Mouse (Mus musculus): Measurements from ENCODE around the gene Hsd17b12.

Gene Hsd17b12

DNA sequence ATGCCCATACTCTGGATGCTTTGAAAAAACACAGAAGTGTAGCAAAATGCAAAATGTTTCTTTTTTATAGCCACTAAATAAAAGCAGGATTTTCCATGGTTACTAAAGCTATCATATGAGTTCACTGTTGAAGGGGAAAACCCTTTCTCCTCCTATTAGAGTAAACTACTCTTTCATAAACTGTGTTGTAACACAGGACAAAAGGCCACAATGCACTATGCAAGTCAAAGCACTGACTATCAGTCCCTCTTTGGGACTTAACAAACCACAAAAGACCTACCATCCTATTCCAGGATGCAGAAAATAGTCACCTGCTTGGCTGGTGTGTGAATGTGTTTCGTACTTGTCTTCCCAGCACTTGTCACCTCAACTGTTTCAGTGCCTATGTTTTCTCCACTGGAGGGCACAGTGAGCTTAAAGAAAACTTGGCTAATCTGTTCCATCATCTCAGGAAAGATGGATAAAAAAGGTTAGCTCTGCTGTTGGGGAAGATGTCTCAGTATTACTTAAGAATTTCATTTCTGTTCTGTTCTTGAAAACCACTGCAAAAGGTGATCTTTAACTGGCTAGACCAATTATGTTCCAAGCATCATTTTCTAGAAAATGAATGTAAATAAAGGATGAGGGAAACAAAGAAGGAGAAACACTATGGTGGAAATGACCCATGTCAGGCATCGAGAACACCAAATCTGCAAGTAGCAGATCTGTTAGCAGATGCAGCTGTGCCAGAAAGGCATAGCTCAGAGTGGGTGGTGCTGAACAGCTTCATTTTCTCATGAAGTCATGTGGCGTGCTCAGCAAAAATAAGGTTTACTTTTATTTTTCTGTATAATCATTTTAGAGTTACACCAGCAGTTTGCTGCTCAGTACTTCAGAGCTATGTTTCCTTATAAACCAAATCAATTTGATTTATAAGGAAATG lies 19.0 kb downstream of the Hsd17b12 start:
- no peak for DNase-seq (ENCODE audit: low read depth, low spot score)
- H3K36me3 ChIP-seq (ENCODE audit: control insufficient read depth, insufficient read depth, low read length, poor library complexity, severe bottlenecking), result no peaks in the 10 kb centered on the region
- no peaks in the 10 kb centered on the region for H3K27me3 ChIP-seq (ENCODE audit: control insufficient read depth, insufficient read depth, low read length, poor library complexity, severe bottlenecking)

DNA sequence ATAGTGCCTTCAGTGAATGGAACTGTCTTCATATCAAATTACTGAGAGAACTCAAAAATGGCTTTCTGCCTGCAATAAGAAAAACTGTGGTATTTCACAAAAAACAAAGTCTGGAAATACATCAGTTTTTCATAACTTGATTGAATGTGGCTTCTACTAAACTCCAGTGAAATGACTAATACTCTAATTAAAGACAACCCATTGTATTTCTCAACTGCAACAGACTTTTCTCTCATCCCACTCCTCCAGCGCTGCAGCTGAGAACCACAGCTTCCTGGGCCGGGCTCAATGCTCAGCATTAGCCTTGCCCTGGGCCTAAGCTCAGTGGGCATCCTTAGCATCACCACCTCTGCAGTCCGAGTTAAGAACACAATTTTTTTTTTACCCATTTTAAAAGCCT lies 20.9 kb downstream of the Hsd17b12 start:
- H3K27me3 ChIP-seq (ENCODE audit: control insufficient read depth, insufficient read depth, low read length, poor library complexity, severe bottlenecking), result no peaks in the 10 kb centered on the region
- no peaks in the 10 kb centered on the region for H3K36me3 ChIP-seq (ENCODE audit: control insufficient read depth, insufficient read depth, low read length, poor library complexity, severe bottlenecking)
- DNase-seq (ENCODE audit: low read depth, low spot score), result no peak

DNA sequence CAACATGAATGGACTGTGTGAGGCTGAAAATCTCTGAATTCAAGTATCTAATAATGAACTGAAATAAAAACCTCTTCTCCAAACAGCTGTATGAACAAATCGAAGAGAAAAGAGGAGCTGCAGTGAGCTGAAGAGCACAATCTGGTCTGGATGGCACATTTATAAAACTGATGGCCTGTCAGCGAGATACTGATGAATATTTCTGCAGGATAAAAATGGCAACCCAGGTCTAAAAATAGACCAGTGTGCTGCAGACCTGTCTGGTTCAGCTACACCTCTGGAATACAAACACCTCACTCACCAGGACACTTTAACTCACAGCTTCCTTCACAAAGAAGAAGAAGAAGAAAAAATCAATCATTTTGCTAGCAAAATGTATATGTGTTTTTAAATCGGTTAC lies 29.3 kb downstream of the Hsd17b12 start:
- DNase-seq (ENCODE audit: low read depth, low spot score), result no peak
- no peaks in the 10 kb centered on the region for H3K36me3 ChIP-seq (ENCODE audit: control insufficient read depth, insufficient read depth, low read length, poor library complexity, severe bottlenecking)
- H3K27me3 ChIP-seq (ENCODE audit: control insufficient read depth, insufficient read depth, low read length, poor library complexity, severe bottlenecking), result no peaks in the 10 kb centered on the region

DNA sequence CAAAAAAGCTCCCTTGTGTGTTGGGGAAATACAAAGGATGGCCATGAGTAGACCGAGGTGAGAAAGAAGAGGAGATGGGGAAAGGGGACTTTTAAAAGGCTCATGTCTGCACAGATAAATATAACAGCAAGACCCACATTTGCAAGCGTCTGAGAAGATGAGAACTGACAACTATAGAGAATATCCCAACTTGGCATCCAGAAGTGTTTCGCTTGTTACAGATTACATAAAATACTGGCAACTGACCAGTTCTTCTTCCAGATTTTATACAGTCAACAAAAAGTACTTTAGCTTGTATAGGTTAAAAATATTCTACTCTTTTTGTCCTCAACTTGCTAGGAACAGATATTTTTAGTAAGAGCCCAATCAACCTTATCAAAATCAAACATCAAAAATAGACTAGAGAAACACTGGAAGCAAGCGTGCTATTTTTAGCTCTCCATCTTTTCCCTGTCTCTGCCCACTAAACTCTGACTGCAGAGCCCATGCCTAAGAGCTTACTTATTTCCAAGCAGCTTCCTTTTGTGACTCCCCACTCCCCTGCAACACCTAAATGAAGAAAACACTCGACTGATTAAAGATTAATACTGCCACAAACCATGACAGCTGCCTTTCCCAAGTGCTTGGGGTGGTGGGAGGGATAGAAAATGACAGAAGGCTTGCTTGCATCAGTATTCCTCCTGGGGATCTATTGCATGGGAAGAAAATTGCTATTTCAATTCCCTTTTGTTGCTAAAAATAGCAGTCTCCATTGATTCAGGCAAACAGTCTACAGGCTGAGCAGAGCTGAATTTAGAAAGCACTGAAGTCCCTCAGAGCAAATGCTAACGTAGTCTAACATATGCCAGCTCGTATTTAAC lies 35.4 kb downstream of the Hsd17b12 start:
- H3K36me3 ChIP-seq (ENCODE audit: control insufficient read depth, insufficient read depth, low read length, poor library complexity, severe bottlenecking), result no peaks in the 10 kb centered on the region
- no peak for DNase-seq (ENCODE audit: low read depth, low spot score)
- no peaks in the 10 kb centered on the region for H3K27me3 ChIP-seq (ENCODE audit: control insufficient read depth, insufficient read depth, low read length, poor library complexity, severe bottlenecking)

DNA sequence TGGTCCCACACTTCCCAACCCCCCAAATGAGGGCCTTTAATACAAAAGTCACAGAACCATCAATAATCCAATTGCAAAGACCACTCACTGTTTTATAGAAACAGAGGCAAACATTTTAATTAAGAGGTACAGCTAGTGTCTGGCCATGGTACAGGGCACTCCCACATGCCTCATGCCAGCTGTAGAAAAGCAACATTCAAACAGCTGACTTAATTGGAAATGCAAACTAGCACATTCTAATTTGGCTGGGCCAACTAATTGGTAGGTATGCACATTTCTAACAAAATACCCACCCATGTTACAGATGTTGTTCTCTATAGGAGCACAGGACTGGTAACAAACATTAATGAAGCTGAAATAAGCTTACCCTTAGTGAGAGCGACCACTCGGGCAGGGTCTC lies 54.0 kb downstream of the Hsd17b12 start:
- H3K36me3 ChIP-seq (ENCODE audit: control insufficient read depth, insufficient read depth, low read length, poor library complexity, severe bottlenecking), result no peaks in the 10 kb centered on the region
- DNase-seq (ENCODE audit: low read depth, low spot score), result no peak
- no peaks in the 10 kb centered on the region for H3K27me3 ChIP-seq (ENCODE audit: control insufficient read depth, insufficient read depth, low read length, poor library complexity, severe bottlenecking)

DNA sequence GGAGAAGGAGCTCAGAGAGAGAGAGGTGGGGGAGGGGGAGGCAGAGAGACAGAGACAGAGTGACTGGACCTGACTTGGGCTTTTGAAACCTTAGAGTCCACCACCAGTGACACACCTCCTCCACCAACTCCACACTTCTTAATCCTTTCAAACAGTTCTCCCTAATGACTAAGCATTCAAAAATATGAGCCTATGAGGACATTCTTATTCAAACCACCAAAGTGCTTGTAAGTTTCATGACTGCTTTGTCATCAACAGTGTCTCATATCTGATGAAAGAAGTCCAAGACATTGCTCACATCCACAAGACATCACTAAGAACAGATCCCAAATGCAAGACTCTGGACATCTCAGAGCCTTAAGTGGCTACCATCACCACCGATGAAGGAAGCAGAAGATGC lies 67.9 kb downstream of the Hsd17b12 start:
- Histone ChIP-seq H3K27me3 (ENCODE audit: control insufficient read depth, insufficient read depth, low read length, poor library complexity, severe bottlenecking) (no peaks in the 10 kb centered on the region), H3K36me3 (ENCODE audit: control insufficient read depth, insufficient read depth, low read length, poor library complexity, severe bottlenecking) (no peaks in the 10 kb centered on the region)
- DNase-seq (ENCODE audit: low read depth, low spot score), result no peak

DNA sequence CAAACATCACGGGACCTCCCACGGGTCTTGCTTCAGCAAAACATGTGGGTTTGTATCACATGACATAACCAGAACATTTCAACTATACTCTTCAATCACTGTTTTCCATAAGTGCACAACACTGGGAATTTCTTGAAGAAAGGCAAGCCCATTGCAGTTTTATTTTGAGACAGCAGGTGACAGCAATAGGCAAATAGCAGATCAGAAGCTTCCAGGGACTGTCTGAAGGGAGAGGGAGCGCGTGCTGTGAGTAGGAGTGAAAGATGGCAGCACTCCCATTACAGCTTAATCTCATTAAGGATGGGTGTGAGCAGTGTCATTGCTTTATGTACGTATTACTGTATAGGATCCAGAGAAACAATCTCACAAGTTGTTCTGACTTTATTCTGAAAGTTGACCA lies 88.3 kb downstream of the Hsd17b12 start:
- DNase-seq (ENCODE audit: low read depth, low spot score), result no peak
- H3K27me3 ChIP-seq (ENCODE audit: control insufficient read depth, insufficient read depth, low read length, poor library complexity, severe bottlenecking), result no peaks in the 10 kb centered on the region
- H3K36me3 ChIP-seq (ENCODE audit: control insufficient read depth, insufficient read depth, low read length, poor library complexity, severe bottlenecking), result no peaks in the 10 kb centered on the region

DNA sequence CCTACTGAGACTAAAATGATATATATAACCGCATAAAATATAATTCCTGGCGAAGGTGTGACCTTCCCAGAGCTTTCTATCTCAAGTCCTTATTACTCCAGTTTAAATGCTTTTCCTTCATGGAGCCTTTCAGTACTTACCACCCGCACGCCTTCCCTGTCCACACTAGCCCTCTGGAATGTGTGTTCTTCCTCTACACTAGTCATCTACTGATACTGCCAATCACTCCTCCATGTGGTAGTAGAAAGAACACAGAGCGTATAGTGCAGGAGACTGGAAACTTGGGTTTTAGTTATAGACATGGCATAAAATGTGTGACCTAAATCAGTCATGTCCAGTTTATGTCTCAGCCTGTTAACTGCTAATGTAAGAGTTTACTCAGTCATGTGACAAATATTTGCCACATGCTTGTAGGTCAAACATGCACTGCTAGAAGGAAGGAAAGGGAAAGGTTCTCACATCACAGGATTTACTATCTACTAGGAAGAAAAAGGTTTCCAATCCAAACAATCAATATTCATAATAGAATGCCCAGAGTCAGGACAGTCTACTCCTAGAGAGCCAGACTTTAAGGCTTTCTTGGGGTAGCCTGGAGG lies 91.1 kb downstream of the Hsd17b12 start:
- H3K36me3 ChIP-seq (ENCODE audit: control insufficient read depth, insufficient read depth, low read length, poor library complexity, severe bottlenecking), result no peaks in the 10 kb centered on the region
- no peak for DNase-seq (ENCODE audit: low read depth, low spot score)

DNA sequence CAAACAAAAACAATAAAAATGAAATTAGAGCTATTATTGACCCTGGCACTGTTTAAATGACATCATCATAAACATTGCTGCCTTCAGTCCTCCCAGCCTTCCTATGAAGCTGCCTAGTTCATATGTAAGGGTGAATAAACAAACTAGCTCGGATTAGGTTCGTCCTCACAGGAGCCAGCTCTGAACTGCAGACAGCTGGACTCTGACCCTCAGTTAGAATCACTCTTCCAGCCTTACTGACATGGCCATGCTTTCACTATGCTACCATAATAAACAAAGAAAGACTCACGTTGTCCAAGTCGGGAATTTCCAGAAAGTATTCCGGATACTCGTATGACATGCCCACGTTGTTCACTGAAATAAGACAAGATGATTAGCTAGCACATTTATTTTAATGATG lies 91.6 kb downstream of the Hsd17b12 start:
- no peaks in the 10 kb centered on the region for H3K27me3 ChIP-seq (ENCODE audit: control insufficient read depth, insufficient read depth, low read length, poor library complexity, severe bottlenecking)
- no peak for DNase-seq (ENCODE audit: low read depth, low spot score)
- H3K36me3 ChIP-seq (ENCODE audit: control insufficient read depth, insufficient read depth, low read length, poor library complexity, severe bottlenecking), result no peaks in the 10 kb centered on the region

More for the DNA sequence above, 91.1 kb downstream of the Hsd17b12 start:
- no peaks in the 10 kb centered on the region for H3K27me3 ChIP-seq (ENCODE audit: control insufficient read depth, insufficient read depth, low read length, poor library complexity, severe bottlenecking)

DNA sequence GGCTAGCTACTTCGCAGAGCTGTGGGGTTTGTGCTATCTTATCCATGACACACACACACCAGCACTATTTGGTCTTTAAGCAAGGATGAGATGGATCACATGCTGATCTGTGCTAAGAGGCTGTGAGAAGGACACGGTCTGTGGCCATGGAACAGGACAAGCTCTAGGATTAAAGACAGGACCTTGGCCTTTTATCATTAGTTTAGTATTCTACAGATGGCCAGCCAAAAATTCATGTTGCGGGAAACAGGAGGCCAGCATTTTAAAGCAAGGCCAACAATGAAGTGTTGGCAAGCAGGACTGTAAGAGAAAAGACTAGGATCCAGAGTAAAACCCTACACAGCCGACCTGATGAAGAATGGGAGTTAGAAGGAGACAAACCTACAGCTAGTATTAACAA lies 95.0 kb downstream of the Hsd17b12 start:
- DNase-seq (ENCODE audit: low read depth, low spot score), result no peak
- Histone ChIP-seq H3K36me3 (ENCODE audit: control insufficient read depth, insufficient read depth, low read length, poor library complexity, severe bottlenecking) (no peaks in the 10 kb centered on the region), H3K27me3 (ENCODE audit: control insufficient read depth, insufficient read depth, low read length, poor library complexity, severe bottlenecking) (no peaks in the 10 kb centered on the region)

DNA sequence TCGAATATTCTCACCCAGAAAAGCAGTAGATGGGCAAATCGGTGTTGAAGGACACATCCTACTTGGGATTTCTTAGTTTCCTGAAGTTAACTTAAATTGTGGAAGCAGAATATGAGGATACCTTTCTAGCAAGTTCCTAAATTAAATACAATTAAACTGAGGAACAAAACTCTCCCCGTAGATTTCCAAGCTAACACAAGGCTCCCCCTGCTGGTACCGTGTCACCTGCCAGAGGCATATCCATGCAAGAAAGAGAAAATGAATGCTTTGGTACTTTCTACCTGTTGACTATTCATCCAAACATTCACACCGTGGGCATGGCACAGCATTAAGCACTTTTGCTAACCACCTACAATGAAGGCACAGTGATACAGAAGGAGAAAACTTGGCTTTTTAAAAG lies 98.3 kb downstream of the Hsd17b12 start:
- no peak for DNase-seq (ENCODE audit: low read depth, low spot score)
- H3K36me3 ChIP-seq (ENCODE audit: control insufficient read depth, insufficient read depth, low read length, poor library complexity, severe bottlenecking), result no peaks in the 10 kb centered on the region
- H3K27me3 ChIP-seq (ENCODE audit: control insufficient read depth, insufficient read depth, low read length, poor library complexity, severe bottlenecking), result no peaks in the 10 kb centered on the region

DNA sequence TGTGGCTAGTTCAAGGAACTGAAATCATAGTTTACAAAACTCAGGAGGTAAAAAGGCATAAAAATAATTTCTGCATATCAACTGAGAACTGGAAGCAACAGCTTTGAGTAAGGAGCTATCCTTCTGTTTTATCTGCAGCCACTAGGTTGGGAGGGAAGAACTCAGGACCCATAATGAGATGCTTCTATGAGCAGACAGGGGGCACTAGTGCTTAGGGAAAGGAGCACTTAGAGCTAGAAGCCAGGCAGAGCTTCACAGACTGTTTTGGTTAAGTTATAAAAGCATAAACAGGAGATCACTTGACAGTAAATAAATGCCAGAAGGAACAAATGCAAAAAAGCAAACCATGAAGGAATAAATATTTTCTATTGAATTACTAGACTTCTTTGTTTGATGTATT lies 103.0 kb downstream of the Hsd17b12 start:
- peak; percentile 51 for DNase-seq (ENCODE audit: low read depth, low spot score)
- H3K27me3 ChIP-seq (ENCODE audit: control insufficient read depth, insufficient read depth, low read length, poor library complexity, severe bottlenecking), result no peaks in the 10 kb centered on the region
- no peaks in the 10 kb centered on the region for H3K36me3 ChIP-seq (ENCODE audit: control insufficient read depth, insufficient read depth, low read length, poor library complexity, severe bottlenecking)

DNA sequence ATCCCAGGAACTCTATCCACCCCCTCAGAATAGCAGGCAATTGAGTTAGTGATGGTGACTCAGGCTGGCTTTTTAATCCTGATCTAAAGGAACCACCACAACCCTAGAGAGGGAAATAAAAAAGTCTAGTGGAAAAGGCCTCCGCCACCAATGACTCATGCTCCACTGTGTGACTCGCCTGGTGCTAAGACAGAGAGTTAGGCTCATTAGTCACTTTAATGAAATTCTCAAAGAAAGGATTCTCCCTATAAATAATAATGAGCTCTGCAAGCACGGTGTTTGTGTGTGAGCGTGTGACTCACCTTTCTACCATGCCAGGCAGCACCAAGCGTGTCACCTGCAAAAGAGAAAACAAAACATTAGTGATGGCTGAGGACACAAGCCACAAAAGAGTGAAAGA lies 105.8 kb downstream of the Hsd17b12 start:
- no peaks in the 10 kb centered on the region for H3K27me3 ChIP-seq (ENCODE audit: control insufficient read depth, insufficient read depth, low read length, poor library complexity, severe bottlenecking)
- DNase-seq (ENCODE audit: low read depth, low spot score), result no peak

DNA sequence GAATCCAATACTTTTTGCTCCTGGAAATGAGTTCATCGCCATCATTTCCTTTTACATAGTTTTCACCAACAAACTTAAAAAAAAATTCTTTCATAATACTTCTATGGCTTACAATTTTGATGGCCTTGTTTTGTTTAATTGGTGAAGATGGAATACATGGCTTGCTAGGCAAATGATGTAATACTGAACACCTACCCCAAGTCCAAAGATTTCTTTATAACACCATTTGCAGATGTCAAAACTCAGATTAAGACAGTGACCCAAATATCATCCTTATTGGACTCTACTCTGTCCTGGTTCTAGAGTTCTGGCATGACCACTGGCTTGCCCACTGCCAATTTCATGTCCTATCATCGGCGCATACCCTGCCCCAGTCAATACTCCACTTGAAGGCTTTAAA lies 106.9 kb downstream of the Hsd17b12 start:
- H3K27me3 ChIP-seq (ENCODE audit: control insufficient read depth, insufficient read depth, low read length, poor library complexity, severe bottlenecking), result no peaks in the 10 kb centered on the region
- no peak for DNase-seq (ENCODE audit: low read depth, low spot score)

More for the DNA sequence above, 105.8 kb downstream of the Hsd17b12 start:
- H3K36me3 ChIP-seq (ENCODE audit: control insufficient read depth, insufficient read depth, low read length, poor library complexity, severe bottlenecking), result no peaks in the 10 kb centered on the region

More for the DNA sequence above, 106.9 kb downstream of the Hsd17b12 start:
- H3K36me3 ChIP-seq (ENCODE audit: control insufficient read depth, insufficient read depth, low read length, poor library complexity, severe bottlenecking), result no peaks in the 10 kb centered on the region
